Mouse (Mus musculus): ENCODE results near the gene Dmkn.
"Not testable (repeated sequence)": the region's sequence is repeated elsewhere in the genome, so short reads cannot be mapped to it uniquely, and the experiment has no call there.

The Dmkn gene

DNA sequence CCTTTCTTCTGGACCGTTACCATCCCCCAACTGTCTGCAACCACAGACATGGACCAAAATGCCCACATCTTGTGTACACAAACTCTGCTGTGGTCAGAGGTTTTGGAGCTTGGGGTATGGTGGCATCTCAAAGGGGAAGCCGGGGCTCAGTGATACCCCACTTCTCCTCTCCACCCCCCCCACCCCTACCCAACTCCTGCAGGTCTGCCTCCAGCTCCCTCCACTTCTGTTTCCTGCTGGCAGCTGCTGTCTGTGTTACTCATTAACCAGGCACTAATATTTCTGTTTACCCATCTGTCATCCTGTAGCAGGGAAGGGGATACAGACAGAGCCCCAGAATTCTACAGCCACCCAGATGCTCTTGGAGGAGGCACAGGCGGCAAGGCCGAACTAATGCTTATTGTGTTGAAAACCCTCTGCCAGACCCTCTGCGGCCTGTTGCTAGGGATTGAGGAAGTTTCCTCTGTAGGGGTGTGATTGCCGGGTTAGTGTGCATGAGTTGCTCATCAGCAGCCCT, 48.8 kb downstream of the Dmkn start:
- DNase-seq (ENCODE audit: low spot score in 2 of 2) = no peak

DNA sequence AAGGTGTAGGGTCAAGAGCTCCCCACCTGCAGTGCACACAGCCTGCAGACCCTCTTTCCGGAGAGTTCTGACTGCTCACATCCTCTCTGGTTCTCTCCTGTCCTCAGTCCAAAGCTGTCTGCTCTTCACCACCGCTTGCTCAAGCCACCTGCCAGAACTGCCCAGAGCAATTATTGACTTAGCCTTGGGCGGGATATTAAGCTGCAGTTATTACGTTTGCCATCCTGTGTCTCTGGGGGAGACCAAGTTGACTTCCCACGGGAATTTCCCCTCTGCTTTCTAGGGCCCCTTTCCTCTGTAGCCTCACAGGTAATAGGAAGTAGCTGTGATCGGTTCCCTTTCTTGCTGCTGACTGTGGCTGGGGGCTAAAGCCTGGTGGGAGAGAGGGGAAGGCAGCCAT, 56.6 kb downstream of the Dmkn start:
- no peak for DNase-seq (ENCODE audit: low spot score in 2 of 2)

DNA sequence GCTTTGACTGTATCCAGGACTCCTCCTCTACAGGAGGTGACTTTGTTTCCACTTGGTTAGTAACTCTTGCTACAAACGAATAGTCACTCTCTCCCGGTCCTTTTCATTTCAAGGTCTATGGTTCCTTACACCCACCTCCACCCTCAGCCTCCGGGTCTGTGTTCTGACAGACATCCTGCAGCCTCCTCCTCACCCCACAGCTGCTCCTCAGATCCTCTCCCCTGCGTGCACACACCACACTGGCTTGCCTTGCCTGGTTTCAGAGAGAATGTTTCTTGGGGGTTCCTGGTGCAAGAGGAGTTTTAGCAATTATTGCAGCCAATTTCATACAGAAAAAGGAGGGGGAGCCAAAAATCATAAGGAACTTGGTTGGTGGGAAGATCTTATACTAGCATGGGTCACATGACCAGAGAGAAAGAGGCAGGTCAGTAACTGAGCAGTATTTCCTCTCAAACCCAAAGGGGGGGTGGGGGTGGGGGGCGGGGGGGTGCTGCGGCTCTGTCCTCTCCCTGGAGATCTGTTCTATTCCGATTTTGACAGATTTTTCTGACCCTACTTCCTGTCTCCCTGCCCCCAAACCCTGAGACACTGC, 57.4 kb downstream of the Dmkn start:
- DNase-seq (ENCODE audit: low spot score in 2 of 2) = no peak

DNA sequence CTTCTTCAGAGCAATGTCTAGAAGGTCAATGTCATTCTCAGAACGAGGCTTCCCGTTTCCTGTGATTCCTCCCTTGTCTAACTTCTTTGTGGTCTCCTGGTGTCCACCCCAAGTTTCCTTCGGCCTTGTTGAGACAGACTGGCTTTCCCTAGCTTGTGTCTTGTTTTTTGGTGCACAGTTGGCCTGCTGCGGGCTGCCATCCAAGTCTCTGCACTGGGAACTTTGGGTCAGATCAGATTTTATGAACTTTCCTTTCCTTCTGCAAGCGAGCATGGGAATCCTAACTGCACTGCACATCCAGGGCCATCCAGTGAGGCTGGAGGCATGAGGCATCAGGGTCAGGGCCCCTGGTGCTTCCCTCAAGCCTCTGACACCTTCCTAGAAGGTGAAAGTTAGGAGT, 58.0 kb downstream of the Dmkn start:
- DNase-seq (ENCODE audit: low spot score in 2 of 2) = no peak

DNA sequence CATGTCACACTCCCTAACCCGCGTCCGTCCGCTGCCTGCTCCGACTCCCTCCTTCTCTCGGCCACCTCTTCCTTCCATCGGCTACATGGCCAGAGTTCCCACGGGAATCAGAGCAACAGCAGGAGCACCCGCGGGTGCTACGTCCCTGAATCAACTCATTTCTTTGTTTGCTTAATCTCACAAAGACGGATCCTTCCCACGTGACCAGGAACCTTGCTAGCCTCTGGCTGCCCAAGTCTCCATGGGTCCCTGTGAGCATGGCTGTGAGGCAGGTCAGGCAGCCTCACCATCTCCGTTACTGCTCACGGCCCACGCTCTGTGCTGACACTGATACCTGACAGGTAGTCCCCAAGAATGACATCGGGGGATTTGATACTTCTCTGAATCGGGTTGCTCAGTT, 60.1 kb downstream of the Dmkn start, which contains the start of gene Ffar2:
Gene Ffar2 (minus strand): TSS at position 101 of the 400 bp plus-strand sequence.
- no peak for DNase-seq (ENCODE audit: low spot score in 2 of 2)

DNA sequence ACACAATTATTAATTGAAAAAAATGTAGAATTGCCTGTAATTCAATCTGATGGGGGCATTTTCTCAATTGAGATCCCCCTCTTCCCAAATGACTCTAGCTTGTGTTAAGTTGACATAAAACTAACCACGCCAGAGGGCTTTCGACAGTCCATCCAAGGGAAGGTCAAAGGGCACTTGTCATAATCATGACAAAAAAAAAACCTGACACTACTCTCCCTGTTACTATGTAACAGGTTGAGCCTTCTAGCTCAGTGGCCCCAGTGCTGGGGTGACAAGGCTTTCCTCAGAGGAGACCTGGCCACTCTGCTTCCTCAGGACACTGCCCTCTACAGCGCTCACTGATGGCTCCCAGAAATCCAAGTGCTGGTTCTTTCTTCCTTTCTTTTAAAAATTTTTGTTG, 60.8 kb downstream of the Dmkn start:
- no peak for DNase-seq (ENCODE audit: low spot score in 2 of 2)

DNA sequence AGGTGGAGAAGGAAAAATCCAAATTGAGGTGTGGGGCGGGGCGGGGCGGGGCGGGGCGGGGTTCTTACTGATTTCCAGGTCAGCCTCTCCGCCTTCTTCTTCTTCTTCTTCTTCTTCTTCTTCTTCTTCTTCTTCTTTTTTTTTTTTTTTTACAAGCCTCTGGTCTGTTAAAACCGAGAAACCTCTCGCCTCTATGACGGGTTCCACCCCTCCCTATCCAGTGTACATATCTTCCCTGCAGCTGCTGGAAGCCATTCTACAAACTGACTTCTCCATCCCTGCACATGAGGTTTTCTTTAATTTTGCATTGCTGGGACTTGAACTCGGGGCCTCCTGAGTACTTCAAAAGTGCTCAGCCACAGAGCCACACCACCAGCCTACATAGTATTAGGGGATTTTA, 63.1 kb downstream of the Dmkn start:
- DNase-seq (ENCODE audit: low spot score in 2 of 2) = no peak

DNA sequence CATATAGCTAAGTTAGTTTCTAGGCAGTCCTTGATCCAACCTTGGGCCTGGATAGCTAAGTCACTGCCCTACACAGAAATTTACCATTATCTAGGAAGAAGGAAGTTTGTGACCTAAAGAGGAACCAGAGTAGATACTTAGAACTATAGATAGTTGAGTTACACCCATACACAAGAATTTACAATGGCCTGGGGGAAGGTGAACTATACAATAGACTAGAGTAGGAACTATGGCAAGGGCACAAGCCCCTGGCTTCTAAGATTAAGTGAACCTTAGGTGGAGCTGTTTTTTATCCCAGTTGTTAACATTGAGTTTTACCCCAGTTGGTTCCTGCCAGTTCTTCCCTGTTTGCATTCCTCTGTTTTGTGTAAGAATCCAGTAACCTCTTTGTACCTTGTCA, 65.3 kb downstream of the Dmkn start:
- not testable (repeated sequence) for DNase-seq (ENCODE audit: low spot score in 2 of 2)

DNA sequence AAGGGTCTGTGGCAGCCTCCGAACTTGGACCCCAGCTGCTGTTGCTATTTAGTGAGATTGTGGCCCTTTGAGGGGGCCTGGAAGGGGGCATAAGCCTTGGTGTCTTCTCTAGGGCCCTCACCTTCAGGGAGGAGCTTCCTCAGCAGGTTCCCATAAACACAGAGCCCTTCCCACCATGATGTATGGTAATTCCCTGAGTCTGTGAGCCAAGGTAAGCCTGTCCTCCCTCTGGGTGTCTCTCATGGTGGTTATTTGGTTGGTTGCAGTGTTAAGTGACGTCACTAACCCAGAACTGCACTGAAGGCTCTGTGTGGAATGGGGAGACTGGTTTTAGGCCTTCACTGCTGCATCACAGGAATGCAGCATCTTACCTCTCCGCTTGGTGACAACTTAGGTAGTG, 65.9 kb downstream of the Dmkn start:
- no peak for DNase-seq (ENCODE audit: low spot score in 2 of 2)
